Mouse (Mus musculus) spleen, embryonic (tissue): ENCODE measurements at regions not wholly inside any gene's neighbourhood (a gene's known extent, or its start where the extent isn't known, plus 50 kb on each side); places are given as distances from the start of the nearest gene placed in this dataset.

Experiments
- CTCF ChIA-PET: fragments of 350-600 bp; sonication (Branson Sonifier 250); formaldehyde crosslinking; loops from one replicate; lab custom pipeline; 2022; lab: Charles Lee

- CTCF ChIA-PET = no interaction called here
Measured at GRCm38 (mm10) chr2:137247931-137248330, 131.5 kb upstream of the Jag1 start.

- CTCF ChIA-PET = no interaction called here
Measured at GRCm38 (mm10) chr2:137244370-137244769, 127.9 kb upstream of the Jag1 start.

- CTCF ChIA-PET = no interaction called here
Measured at GRCm38 (mm10) chr2:137243914-137244313, 127.5 kb upstream of the Jag1 start.

- CTCF ChIA-PET = no interaction called here
Measured at GRCm38 (mm10) chr2:137236961-137237360, 120.5 kb upstream of the Jag1 start.

- CTCF ChIA-PET = no interaction called here
Measured at GRCm38 (mm10) chr2:137233936-137234335, 117.5 kb upstream of the Jag1 start.

- CTCF ChIA-PET = no interaction called here
Measured at GRCm38 (mm10) chr2:137231161-137231560, 114.7 kb upstream of the Jag1 start.

GRCm38 (mm10) chr2:137229422-137230069 lies 113.1 kb upstream of the Jag1 start:
- CTCF ChIA-PET = no interaction called here

- CTCF ChIA-PET = no interaction called here
Measured at GRCm38 (mm10) chr2:137227495-137227894, 111.1 kb upstream of the Jag1 start.

- CTCF ChIA-PET = interaction anchor here (0.7 kb wide), 1 partner anchor 26 kb away, joined by 3 read pairs; no protein-coding TSS in a partner anchor
Measured at GRCm38 (mm10) chr2:137224702-137225552, 108.5 kb upstream of the Jag1 start.

- CTCF ChIA-PET = no interaction called here
Measured at GRCm38 (mm10) chr2:137215697-137216096, 99.3 kb upstream of the Jag1 start.

- CTCF ChIA-PET = no interaction called here
Measured at GRCm38 (mm10) chr2:137207846-137208245, 91.4 kb upstream of the Jag1 start.

- CTCF ChIA-PET = no interaction called here
Measured at GRCm38 (mm10) chr2:137204274-137204850, 87.9 kb upstream of the Jag1 start.

- CTCF ChIA-PET = no interaction called here
Measured at GRCm38 (mm10) chr2:137200101-137200500, 83.7 kb upstream of the Jag1 start.

GRCm38 (mm10) chr2:137192183-137192582 lies 75.7 kb upstream of the Jag1 start:
- CTCF ChIA-PET = no interaction called here

- CTCF ChIA-PET = no interaction called here
Measured at GRCm38 (mm10) chr2:137169176-137169575, 52.7 kb upstream of the Jag1 start.

- CTCF ChIA-PET = no interaction called here
Measured at GRCm38 (mm10) chr2:137168626-137169025, 52.2 kb upstream of the Jag1 start.
